Mouse (Mus musculus) hindbrain, embryonic 11.5 days (tissue): ENCODE measurements around the gene Rpl12. TPM values are rescaled to one million over a fixed set of nuclear protein-coding genes. Genes with fewer than 3 reads are reported as not detected.

ENCODE experiments used
- ATAC-seq: fragments of 200-750 bp; cut with Nextera tagmentation; 2 replicates; pipeline ENCODE4 v1.8.0; 2017; ENCODE audit warnings: mild to moderate bottlenecking, moderate TSS enrichment, moderate library complexity; ENCODE audit not compliant: low FRiP score
- DNase-seq: peaks from one replicate; pipeline ENCODE4 v3.0.0-alpha.2; 2015; ENCODE audit warnings: low spot score
- H3K27ac ChIP-seq: fragments of 300-500 bp; sonication (generic); 2 replicates; pipeline ENCODE4 v1.5.1; 2014; ENCODE audit warnings: mild to moderate bottlenecking, low read depth, low read length
- H3K27me3 ChIP-seq: fragments of 300-500 bp; sonication (generic); 2 replicates; pipeline ENCODE4 v1.6.1; 2014; ENCODE audit warnings: mild to moderate bottlenecking, low read length, moderate library complexity, mixed read lengths; ENCODE audit not compliant: control insufficient read depth, insufficient read depth
- H3K36me3 ChIP-seq: fragments of 300-500 bp; sonication (generic); 2 replicates; pipeline ENCODE4 v1.6.1; 2014; ENCODE audit warnings: mild to moderate bottlenecking, low read length, moderate library complexity, mixed read lengths; ENCODE audit not compliant: control insufficient read depth, insufficient read depth
- H3K4me1 ChIP-seq: fragments of 300-500 bp; sonication (generic); replicated peaks from 2 replicates; pipeline ENCODE4 v1.6.1; 2014; ENCODE audit warnings: low read length, mixed read lengths; ENCODE audit not compliant: control insufficient read depth, insufficient read depth
- H3K4me2 ChIP-seq: fragments of 300-500 bp; sonication (generic); replicated peaks from 2 replicates; pipeline ENCODE4 v1.6.1; 2014; ENCODE audit warnings: mild to moderate bottlenecking, low read depth, low read length
- H3K4me3 ChIP-seq: fragments of 300-500 bp; sonication (generic); 2 replicates; pipeline ENCODE4 v1.5.1; 2014; ENCODE audit warnings: low read depth, low read length
- H3K9ac ChIP-seq: fragments of 300-500 bp; sonication (generic); 2 replicates; pipeline ENCODE4 v1.6.1; 2014; ENCODE audit warnings: low read depth, low read length
- H3K9me3 ChIP-seq: fragments of 300-500 bp; sonication (generic); 2 replicates; pipeline ENCODE4 v1.6.1; 2016; ENCODE audit warnings: low read length; ENCODE audit not compliant: control insufficient read depth
- WGBS: fragments of 180-500 bp; shearing (Covaris S2); extraction: QIAGEN DNeasy Blood & Tissue Kit; methylation state at CpG from one replicate; pipeline ENCODE4 v1.1.7; 2014; 5-methylcytosine and 5-hydroxymethylcytosine counted together
- polyA plus RNA-seq: library from polyadenylated mRNA; unstranded; fragments of >200 nt; fragmentation: Nextera tagmentation; extraction: Ambion mirVana; gene quantifications from 2 replicates; pipeline ENCODE4 v1.2.1, GENCODE M21; 2014

Gene Rpl12
- polyA plus RNA-seq, 1 experiment from 2014 or later = 129 TPM

DNA sequence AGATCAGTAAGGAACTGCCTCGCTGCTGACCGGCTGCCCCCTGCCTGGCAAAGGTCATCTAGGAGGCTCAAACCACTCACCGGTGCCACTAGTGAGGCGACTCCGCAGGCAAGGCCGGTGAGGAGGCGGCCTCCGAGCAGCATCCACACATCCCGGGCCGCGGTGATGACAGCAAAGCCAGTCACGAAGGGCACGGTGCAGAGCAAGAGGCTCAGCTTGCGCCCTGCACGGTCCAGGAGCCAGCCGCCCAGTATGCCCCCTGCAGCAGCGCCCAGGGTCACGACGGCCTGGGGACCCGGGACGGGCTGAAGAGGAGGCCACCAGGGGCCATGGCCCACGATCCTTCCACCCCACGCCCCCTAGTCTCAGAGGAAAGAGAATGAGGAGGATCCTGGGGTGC lies 19.9 kb downstream of the Rpl12 start:
- H3K36me3 ChIP-seq = no peaks in the 10 kb centered on the region
- 1% methylated on average over 23 of the region's 23 CpGs for WGBS
- peak overlapping the region; percentile 92 for H3K9ac ChIP-seq
- H3K27ac ChIP-seq = peak overlapping the region; percentile 65; the same call in 1 of the 2 replicates
- peak; percentile 43 for DNase-seq
- H3K4me1 ChIP-seq = peaks cover 5% of the 10 kb centered on the region; the same call in 1 of the 2 replicates
- no peaks in the 10 kb centered on the region for H3K9me3 ChIP-seq
- H3K27me3 ChIP-seq = no peaks in the 10 kb centered on the region
- peak overlapping the region; percentile 86 for H3K4me3 ChIP-seq
- H3K4me2 ChIP-seq = peak overlapping the region; percentile 99
- ATAC-seq = peak; percentile 61

DNA sequence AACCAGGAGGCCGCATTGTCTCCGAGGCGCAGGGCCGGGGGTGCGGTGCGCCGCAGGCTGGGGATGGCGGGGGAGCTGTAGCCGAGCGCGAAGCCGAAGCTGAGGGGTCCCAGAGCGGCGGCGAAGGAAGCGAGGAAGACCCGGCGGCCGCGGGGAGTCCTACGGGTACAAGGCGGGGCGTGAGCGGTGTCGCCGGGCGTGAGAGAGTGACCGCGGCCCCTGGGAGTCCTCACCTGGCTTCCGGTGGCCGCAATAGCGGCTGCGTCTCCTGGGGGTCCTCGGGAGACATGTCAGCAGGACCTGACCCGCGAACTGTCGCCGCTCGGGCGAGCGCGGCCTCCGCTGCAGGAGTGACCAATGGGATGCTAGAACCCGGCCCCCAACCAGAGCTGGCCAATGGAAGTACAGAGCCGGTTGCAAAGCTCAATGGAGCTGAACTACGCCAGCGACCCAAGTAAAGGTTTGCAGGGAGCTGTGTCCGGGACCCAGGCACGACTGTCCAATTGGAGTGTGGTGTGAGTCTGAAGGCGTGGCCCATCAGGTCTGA lies 20.4 kb downstream of the Rpl12 start, which contains the start of gene Slc2a8:
TSS of gene Slc2a8 (minus strand) at position 359 of the 547 bp plus-strand sequence.
- peak within 1 kb of the TSS; percentile 99 for H3K4me2 ChIP-seq

DNA sequence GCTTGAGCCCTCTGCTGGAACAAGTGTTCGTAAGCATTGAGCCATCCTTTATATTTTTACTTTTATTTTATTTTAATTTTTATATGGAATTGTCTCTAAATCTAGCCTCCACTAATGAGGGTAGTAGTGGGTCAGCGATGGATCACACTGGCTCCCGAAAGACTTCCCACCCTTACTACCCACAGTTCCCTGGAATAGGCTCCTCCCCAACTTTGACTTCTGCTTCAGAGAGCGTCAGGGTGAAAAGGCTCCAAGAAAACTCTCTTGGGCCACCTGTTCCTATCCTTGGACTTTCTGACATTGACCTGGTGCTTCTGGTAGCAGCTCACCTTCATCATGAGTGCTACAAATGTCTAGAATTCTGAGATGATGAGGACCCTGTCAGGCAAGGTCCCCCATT lies 21.3 kb downstream of the Rpl12 start:
- Histone ChIP-seq H3K9me3 (no peaks in the 10 kb centered on the region), H3K36me3 (no peaks in the 10 kb centered on the region), H3K4me1 (peaks cover 5% of the 10 kb centered on the region; the same call in 1 of the 2 replicates), H3K9ac (0 out of 2 replicates have a peak overlapping the region, but pooled peaks have one; percentile 19), H3K4me2 (peak overlapping the region; percentile 54), H3K4me3 (peak overlapping the region; percentile 86), H3K27me3 (no peaks in the 10 kb centered on the region), H3K27ac (no peak overlapping the region)
- ATAC-seq (no peak), DNase-seq (no peak)
- WGBS = 4% methylated on average over 4 of the region's 4 CpGs

More for the DNA sequence above, 20.4 kb downstream of the Rpl12 start, which contains the start of gene Slc2a8:
- Histone ChIP-seq H3K4me3 (peak within 1 kb of the TSS; percentile 86), H3K4me1 (peaks cover 5% of the 10 kb centered on the region; the same call in 1 of the 2 replicates), H3K27ac (peak within 1 kb of the TSS; percentile 65; the same call in 1 of the 2 replicates), H3K27me3 (no peaks in the 10 kb centered on the region), H3K36me3 (no peaks in the 10 kb centered on the region), H3K9me3 (no peaks in the 10 kb centered on the region), H3K9ac (peak within 1 kb of the TSS; percentile 92)
- WGBS = under 1% methylated on average over 50 of the region's 50 CpGs
- ATAC-seq = peak; percentile 97
- DNase-seq = peak; percentile 88

DNA sequence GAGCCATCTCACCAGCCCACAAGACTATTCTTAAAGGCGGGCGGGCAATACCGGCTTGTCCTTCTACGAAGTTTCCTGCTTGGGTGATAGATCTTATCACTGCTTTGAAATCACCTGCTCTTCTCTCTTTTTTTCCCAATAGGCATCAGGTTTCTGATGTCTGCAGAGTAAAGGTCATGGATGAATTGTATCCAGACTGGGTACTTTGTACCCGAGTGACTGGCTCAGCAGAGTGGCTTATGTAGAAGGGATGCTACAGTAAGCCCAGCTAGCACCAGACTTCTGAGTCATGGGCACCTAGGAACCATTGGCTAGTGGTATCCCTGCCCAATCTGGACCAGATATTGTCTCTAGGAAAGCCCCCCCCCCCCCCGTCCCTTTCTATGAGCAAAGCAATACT lies 22.3 kb downstream of the Rpl12 start:
- no peaks in the 10 kb centered on the region for H3K36me3 ChIP-seq
- DNase-seq (no peak), ATAC-seq (no peak)
- H3K9me3 ChIP-seq = no peaks in the 10 kb centered on the region
- no peak overlapping the region for H3K4me3 ChIP-seq
- 60% methylated on average over 6 of the region's 6 CpGs for WGBS
- H3K4me1 ChIP-seq = peaks cover 5% of the 10 kb centered on the region; the same call in 1 of the 2 replicates
- no peaks in the 10 kb centered on the region for H3K27me3 ChIP-seq
- no peak overlapping the region for H3K27ac ChIP-seq
- no peak overlapping the region for H3K9ac ChIP-seq
- no peak overlapping the region for H3K4me2 ChIP-seq

DNA sequence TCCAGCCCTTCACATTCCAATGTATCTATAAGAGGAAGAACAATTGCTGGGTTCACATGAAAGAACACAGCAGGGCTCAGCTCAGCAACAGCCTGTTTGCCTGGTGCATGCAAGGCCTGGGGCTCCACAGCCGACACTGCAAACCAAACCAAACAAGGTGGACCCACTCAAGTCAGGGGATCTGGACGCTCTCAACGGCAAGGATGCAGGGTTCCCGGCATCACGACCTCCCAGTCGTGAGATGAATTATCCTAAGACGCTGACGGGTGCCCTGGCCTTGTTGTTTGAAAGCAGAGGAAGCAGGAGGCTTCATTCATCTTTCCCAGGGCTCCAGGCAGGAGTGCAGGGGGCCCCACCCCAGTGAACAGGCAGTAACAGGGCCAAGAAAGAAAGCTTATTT lies 24.5 kb downstream of the Rpl12 start:
- H3K27ac ChIP-seq = no peak overlapping the region
- H3K36me3 ChIP-seq = no peaks in the 10 kb centered on the region
- H3K4me3 ChIP-seq = no peak overlapping the region
- H3K4me2 ChIP-seq = no peak overlapping the region
- DNase-seq = no peak
- 66% methylated on average over 8 of the region's 8 CpGs for WGBS
- H3K27me3 ChIP-seq = no peaks in the 10 kb centered on the region
- no peak overlapping the region for H3K9ac ChIP-seq
- no peaks in the 10 kb centered on the region for H3K9me3 ChIP-seq
- peaks cover 5% of the 10 kb centered on the region; the same call in 1 of the 2 replicates for H3K4me1 ChIP-seq
- no peak for ATAC-seq

DNA sequence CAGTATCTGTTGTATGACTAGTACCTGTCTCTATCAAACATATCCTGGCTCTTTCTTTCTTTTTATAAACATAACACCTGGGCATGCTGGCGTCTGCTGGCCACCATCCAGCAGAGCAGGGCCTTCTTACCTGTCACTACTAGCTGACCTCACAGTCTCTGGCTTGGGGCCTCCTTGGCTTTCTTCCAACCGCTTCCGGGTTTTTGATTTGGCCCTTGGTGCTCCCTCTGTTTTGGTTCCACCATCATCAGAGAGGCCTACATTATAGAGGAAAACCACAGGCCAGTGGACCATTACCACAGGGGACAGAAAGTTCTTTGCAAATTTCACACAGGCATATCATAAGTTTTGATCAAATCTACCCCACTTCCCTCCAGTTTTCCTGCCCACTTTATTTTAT lies 28.0 kb downstream of the Rpl12 start:
- Histone ChIP-seq H3K27ac (no peak overlapping the region), H3K27me3 (no peaks in the 10 kb centered on the region), H3K9me3 (no peaks in the 10 kb centered on the region), H3K4me1 (no peaks in the 10 kb centered on the region), H3K9ac (no peak overlapping the region), H3K4me3 (no peak overlapping the region), H3K36me3 (no peaks in the 10 kb centered on the region), H3K4me2 (no peak overlapping the region)
- DNase-seq (no peak), ATAC-seq (no peak)
- WGBS = 86% methylated on average over 3 of the region's 3 CpGs

DNA sequence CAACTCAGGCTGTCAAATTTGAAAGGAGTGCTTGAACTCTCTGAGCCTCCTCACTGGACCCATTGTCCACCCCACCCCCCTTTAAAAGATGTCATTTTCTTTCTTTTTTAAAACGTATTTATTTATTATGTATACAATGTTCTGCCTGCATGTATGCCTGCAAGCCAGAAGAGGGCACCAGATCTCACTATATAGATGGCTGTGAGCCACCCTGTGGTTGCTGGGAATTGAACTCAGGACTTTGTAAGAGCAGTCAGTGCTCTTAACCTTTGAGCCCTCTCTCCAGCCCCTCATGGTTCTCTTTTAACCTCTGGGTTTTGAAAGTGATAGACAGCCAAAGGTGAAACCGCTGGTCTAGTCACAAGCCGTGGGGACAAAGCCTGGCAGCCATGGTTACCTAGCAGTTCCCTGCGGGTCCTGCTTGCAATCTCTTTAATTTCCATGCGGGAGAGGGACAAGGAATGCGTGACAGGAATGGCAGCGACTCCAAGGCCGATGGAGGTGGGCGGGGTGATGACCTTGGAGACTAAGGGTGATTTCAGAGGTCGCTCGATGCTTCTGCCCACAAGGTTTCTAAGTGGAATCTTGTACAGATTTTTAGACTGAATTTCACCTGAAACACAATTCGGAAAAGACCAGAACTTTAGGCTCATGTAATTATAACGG lies 28.9 kb downstream of the Rpl12 start:
- H3K27ac ChIP-seq = no peak overlapping the region
- WGBS = 50% methylated on average over 13 of the region's 13 CpGs
- ATAC-seq = no peak
- no peak overlapping the region for H3K4me3 ChIP-seq
- no peak overlapping the region for H3K9ac ChIP-seq
- no peaks in the 10 kb centered on the region for H3K36me3 ChIP-seq
- H3K4me1 ChIP-seq = no peaks in the 10 kb centered on the region
- H3K9me3 ChIP-seq = no peaks in the 10 kb centered on the region
- peak; percentile 35 for DNase-seq
- no peaks in the 10 kb centered on the region for H3K27me3 ChIP-seq
- H3K4me2 ChIP-seq = no peak overlapping the region

DNA sequence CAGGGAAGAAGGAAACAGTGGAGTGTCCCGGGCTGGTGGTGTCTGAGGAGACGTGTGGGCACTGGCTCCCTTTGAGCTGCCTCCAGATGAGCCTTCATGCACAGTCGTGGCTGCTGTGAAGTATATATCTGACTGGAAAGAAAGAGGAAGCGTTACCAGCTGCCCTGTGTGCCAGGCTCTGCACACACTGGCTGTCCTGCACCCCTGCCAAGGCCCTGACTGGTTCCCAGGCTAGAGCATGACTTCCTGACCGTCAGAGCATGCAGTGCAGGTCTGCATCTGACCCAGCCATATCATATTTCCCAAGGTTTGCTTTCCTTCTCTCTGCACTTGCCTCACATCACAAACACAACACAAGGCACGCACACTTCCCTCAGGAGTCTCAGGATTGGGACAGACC lies 30.8 kb downstream of the Rpl12 start:
- no peaks in the 10 kb centered on the region for H3K36me3 ChIP-seq
- ATAC-seq (no peak), DNase-seq (no peak)
- no peaks in the 10 kb centered on the region for H3K9me3 ChIP-seq
- H3K4me3 ChIP-seq = no peak overlapping the region
- no peaks in the 10 kb centered on the region for H3K4me1 ChIP-seq
- WGBS = 65% methylated on average over 6 of the region's 6 CpGs
- H3K9ac ChIP-seq = no peak overlapping the region
- H3K27me3 ChIP-seq = no peaks in the 10 kb centered on the region
- H3K4me2 ChIP-seq = no peak overlapping the region
- no peak overlapping the region for H3K27ac ChIP-seq

DNA sequence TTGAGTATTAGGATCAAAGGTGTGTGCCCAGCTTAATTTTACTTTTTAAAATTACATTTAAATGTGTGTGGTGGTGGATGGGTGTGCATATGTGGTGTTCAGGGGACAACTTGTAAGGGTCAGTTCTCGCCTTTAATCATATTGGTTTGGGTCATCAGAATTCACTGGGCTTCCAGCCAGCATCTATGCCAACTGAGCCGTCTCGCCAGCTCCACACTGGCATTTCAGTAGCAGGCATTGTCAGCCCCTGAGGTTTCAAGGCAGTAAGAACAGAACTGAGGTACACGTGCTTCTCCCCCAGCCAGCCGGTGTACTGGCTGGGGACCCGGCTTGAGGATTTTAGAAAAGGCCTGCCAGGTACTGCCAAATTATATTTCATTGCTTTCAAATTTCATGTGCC lies 35.7 kb downstream of the Rpl12 start:
- DNase-seq (no peak), ATAC-seq (no peak)
- WGBS = 74% methylated on average over 6 of the region's 6 CpGs
- H3K4me2 ChIP-seq = no peak overlapping the region
- H3K27me3 ChIP-seq = no peaks in the 10 kb centered on the region
- H3K9me3 ChIP-seq = no peaks in the 10 kb centered on the region
- H3K4me1 ChIP-seq = no peaks in the 10 kb centered on the region
- no peak overlapping the region for H3K4me3 ChIP-seq
- no peak overlapping the region for H3K9ac ChIP-seq
- H3K27ac ChIP-seq = no peak overlapping the region
- H3K36me3 ChIP-seq = no peaks in the 10 kb centered on the region
